Mouse (Mus musculus): Measurements from ENCODE around the gene Tsc22d3. TPM values are rescaled to one million over a fixed set of nuclear protein-coding genes. Genes with fewer than 3 reads are reported as not detected.

The Tsc22d3 gene
- polyA plus RNA-seq, 1 experiment: 58.3 TPM

GRCm38 (mm10) chrX:140588534-140588933 is 11.9 kb downstream of the Tsc22d3 start:
- H3K27me3 ChIP-seq (ENCODE audit: control insufficient read depth, insufficient read depth, low read length): no peaks in the 10 kb centered on the region
- no peak overlapping the region for H3K4me3 ChIP-seq (ENCODE audit: low read depth, low read length)
- H3K4me1 ChIP-seq (ENCODE audit: control insufficient read depth, insufficient read depth, insufficient read length, low read length): no peaks in the 10 kb centered on the region; the same call in 1 of the 2 replicates
- H3K36me3 ChIP-seq (ENCODE audit: control insufficient read depth, insufficient read depth, low read length): no peaks in the 10 kb centered on the region
- TF ChIP-seq CTCF (IDR thresholded peaks at IDR 0.05; ENCODE audit: extremely low read depth, insufficient read length, insufficient replicate concordance, low read depth, low read length): no peak
- no peak for TF ChIP-seq POLR2A (IDR thresholded peaks at IDR 0.05; ENCODE audit: low read depth, low read length)
- H3K27ac ChIP-seq (ENCODE audit: insufficient read depth, low read depth, low read length): no peak overlapping the region
- WGBS: 86% methylated on average over 5 of the region's 5 CpGs

DNA sequence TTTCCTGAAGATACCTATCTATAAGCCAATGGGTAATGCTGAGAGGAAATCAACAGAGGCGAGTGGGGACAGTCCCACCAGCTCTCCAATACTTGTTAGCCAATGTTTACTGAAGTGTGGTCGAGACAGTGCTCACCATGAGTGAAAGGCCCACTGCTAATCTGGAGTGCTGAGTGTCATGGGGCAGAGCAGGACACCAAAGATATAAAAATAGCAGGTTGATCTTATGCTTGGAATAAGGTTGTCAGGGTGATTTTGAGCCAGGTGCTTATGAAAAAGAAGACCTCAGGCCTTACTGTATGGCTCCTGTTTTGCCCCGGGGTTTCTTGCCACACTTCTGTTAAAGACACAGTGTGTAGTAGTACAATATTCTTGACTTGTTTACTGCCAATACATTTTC is 20.0 kb downstream of the Tsc22d3 start:
- WGBS: 66% methylated on average over 3 of the region's 3 CpGs
- Histone ChIP-seq H3K36me3 (ENCODE audit: control insufficient read depth, insufficient read depth, low read length) (no peaks in the 10 kb centered on the region), H3K4me1 (ENCODE audit: control insufficient read depth, insufficient read depth, insufficient read length, low read length) (no peaks in the 10 kb centered on the region), H3K4me3 (ENCODE audit: low read depth, low read length) (no peak overlapping the region), H3K27ac (ENCODE audit: insufficient read depth, low read depth, low read length) (no peak overlapping the region), H3K27me3 (ENCODE audit: control insufficient read depth, insufficient read depth, low read length) (no peaks in the 10 kb centered on the region)
- no peak for TF ChIP-seq POLR2A (IDR thresholded peaks at IDR 0.05; ENCODE audit: low read depth, low read length)
- TF ChIP-seq CTCF (IDR thresholded peaks at IDR 0.05; ENCODE audit: extremely low read depth, insufficient read length, insufficient replicate concordance, low read depth, low read length): no peak

- Histone ChIP-seq H3K4me1 (ENCODE audit: control insufficient read depth, insufficient read depth, insufficient read length, low read length) (no peaks in the 10 kb centered on the region), H3K4me3 (ENCODE audit: low read depth, low read length) (no peak overlapping the region), H3K27ac (ENCODE audit: insufficient read depth, low read depth, low read length) (no peak overlapping the region), H3K27me3 (ENCODE audit: control insufficient read depth, insufficient read depth, low read length) (no peaks in the 10 kb centered on the region), H3K36me3 (ENCODE audit: control insufficient read depth, insufficient read depth, low read length) (no peaks in the 10 kb centered on the region)
- no peak for TF ChIP-seq CTCF (IDR thresholded peaks at IDR 0.05; ENCODE audit: extremely low read depth, insufficient read length, insufficient replicate concordance, low read depth, low read length)
- no peak for TF ChIP-seq POLR2A (IDR thresholded peaks at IDR 0.05; ENCODE audit: low read depth, low read length)
- 91% methylated on average over 3 of the region's 3 CpGs for WGBS
These were observed 24.8 kb downstream of the Tsc22d3 start for GRCm38 (mm10) chrX:140575636-140576035.

- TF ChIP-seq POLR2A (IDR thresholded peaks at IDR 0.05; ENCODE audit: low read depth, low read length) (no peak), CTCF (IDR thresholded peaks at IDR 0.05; ENCODE audit: extremely low read depth, insufficient read length, insufficient replicate concordance, low read depth, low read length) (no peak)
- H3K4me1 ChIP-seq (ENCODE audit: control insufficient read depth, insufficient read depth, insufficient read length, low read length): no peaks in the 10 kb centered on the region
- WGBS: 52% methylated on average over 1 of the region's 1 CpGs
- no peak overlapping the region for H3K4me3 ChIP-seq (ENCODE audit: low read depth, low read length)
- H3K27me3 ChIP-seq (ENCODE audit: control insufficient read depth, insufficient read depth, low read length): no peaks in the 10 kb centered on the region
- H3K36me3 ChIP-seq (ENCODE audit: control insufficient read depth, insufficient read depth, low read length): no peaks in the 10 kb centered on the region
- H3K27ac ChIP-seq (ENCODE audit: insufficient read depth, low read depth, low read length): no peak overlapping the region
These were observed 25.3 kb downstream of the Tsc22d3 start for GRCm38 (mm10) chrX:140575200-140575599.

DNA sequence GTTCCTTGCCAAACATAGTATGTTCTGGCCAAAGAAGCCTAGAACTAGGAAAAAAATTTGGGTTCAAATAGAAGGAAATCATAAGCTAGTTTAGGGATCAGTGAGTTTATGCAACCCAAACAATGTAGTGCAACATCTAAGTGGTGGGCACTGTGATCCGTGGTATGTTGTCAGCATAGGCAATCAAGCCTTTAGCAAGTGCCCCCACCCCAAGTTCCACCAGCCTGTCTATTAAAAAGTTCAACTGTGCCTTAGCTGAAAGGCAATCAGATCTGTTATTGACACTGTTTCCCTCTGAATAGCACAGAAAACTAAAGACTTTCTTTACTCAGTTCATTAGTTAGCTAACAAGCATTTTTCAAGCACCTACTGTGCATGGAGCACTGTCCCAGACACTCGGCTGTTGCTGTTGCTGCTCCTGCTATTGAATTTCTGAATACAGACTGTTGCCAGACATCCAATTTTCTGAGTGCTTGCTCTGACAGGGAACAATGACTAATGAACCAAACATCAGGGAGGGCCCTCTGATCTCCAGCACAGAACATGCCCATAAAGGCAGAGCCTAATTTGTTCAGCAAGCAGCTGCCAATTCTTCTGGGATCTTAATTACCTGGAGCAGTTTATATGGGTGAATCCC is 27.6 kb downstream of the Tsc22d3 start:
- TF ChIP-seq POLR2A (IDR thresholded peaks at IDR 0.05; ENCODE audit: low read depth, low read length): no peak
- no peak for TF ChIP-seq CTCF (IDR thresholded peaks at IDR 0.05; ENCODE audit: extremely low read depth, insufficient read length, insufficient replicate concordance, low read depth, low read length)
- Histone ChIP-seq H3K36me3 (ENCODE audit: control insufficient read depth, insufficient read depth, low read length) (no peaks in the 10 kb centered on the region), H3K4me3 (ENCODE audit: low read depth, low read length) (no peak overlapping the region), H3K27me3 (ENCODE audit: control insufficient read depth, insufficient read depth, low read length) (no peaks in the 10 kb centered on the region), H3K27ac (ENCODE audit: insufficient read depth, low read depth, low read length) (no peak overlapping the region), H3K4me1 (ENCODE audit: control insufficient read depth, insufficient read depth, insufficient read length, low read length) (no peaks in the 10 kb centered on the region; the same call in 1 of the 2 replicates)
- WGBS: 63% methylated on average over 2 of the region's 2 CpGs

GRCm38 (mm10) chrX:140569595-140569994 is 30.9 kb downstream of the Tsc22d3 start:
- no peak overlapping the region for H3K4me3 ChIP-seq (ENCODE audit: low read depth, low read length)
- no peak for TF ChIP-seq CTCF (IDR thresholded peaks at IDR 0.05; ENCODE audit: extremely low read depth, insufficient read length, insufficient replicate concordance, low read depth, low read length)
- no peak for TF ChIP-seq POLR2A (IDR thresholded peaks at IDR 0.05; ENCODE audit: low read depth, low read length)
- 81% methylated on average over 1 of the region's 1 CpGs for WGBS
- H3K27ac ChIP-seq (ENCODE audit: insufficient read depth, low read depth, low read length): no peak overlapping the region
- no peaks in the 10 kb centered on the region for H3K36me3 ChIP-seq (ENCODE audit: control insufficient read depth, insufficient read depth, low read length)
- peaks cover 4% of the 10 kb centered on the region; the same call in 1 of the 2 replicates for H3K4me1 ChIP-seq (ENCODE audit: control insufficient read depth, insufficient read depth, insufficient read length, low read length)
- H3K27me3 ChIP-seq (ENCODE audit: control insufficient read depth, insufficient read depth, low read length): no peaks in the 10 kb centered on the region

DNA sequence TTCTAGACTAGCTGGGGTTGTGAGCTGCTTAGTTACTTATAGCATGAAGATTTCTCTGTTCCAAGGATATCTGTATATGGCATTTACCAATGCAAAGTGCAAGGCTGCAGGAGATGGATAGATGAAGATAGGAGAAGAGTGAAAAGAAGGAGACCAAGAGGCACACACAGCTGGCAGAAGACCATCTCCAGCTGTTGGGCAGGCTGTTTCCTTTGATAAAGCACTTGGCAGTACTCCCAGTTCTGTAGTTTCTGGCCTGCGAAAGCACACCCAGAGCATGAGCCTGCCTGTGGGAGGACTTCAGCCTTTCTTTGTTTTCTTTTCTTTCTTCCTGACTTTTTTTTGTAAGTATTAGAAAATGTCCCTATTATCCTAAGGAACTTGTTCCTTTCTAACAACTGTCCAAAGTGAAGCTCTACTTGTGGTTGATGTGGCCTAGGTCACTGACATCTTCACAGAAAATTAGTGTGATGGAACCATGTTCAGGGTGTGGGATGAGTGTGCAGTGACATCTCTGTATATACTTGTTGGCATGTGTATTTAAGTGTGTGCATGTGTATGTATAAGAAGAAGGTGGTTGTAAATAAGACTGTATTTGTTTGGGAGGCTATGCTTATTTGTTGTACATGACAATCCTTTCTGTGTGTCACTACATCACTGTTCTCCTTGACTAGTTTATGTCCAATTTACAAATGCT is 32.6 kb downstream of the Tsc22d3 start:
- no peak overlapping the region for H3K4me3 ChIP-seq (ENCODE audit: low read depth, low read length)
- 13% methylated on average over 1 of the region's 1 CpGs for WGBS
- H3K4me1 ChIP-seq (ENCODE audit: control insufficient read depth, insufficient read depth, insufficient read length, low read length): peaks cover 4% of the 10 kb centered on the region; the same call in 1 of the 2 replicates
- no peaks in the 10 kb centered on the region for H3K36me3 ChIP-seq (ENCODE audit: control insufficient read depth, insufficient read depth, low read length)
- no peak overlapping the region; the same call in 1 of the 2 replicates for H3K27ac ChIP-seq (ENCODE audit: insufficient read depth, low read depth, low read length)
- H3K27me3 ChIP-seq (ENCODE audit: control insufficient read depth, insufficient read depth, low read length): no peaks in the 10 kb centered on the region
- TF ChIP-seq CTCF (IDR thresholded peaks at IDR 0.05; ENCODE audit: extremely low read depth, insufficient read length, insufficient replicate concordance, low read depth, low read length) (no peak), POLR2A (IDR thresholded peaks at IDR 0.05; ENCODE audit: low read depth, low read length) (no peak)
